Mouse (Mus musculus) CH12.LX (cell line): Measurements from ENCODE around the gene Cdh13. TPM values are rescaled to one million over a fixed set of nuclear protein-coding genes. Genes with fewer than 3 reads are reported as not detected.

Source experiments
- DNase-seq: peaks from one replicate; pipeline ENCODE4 v3.0.0-alpha.2; 2013; ENCODE audit errors: extremely low read depth
- H3K27ac ChIP-seq: 2 replicates; pipeline ENCODE4 v1.5.1; 2012; ENCODE audit warnings: low read depth, mild to moderate bottlenecking, control low read depth, moderate library complexity; ENCODE audit not compliant: insufficient read depth
- H3K27me3 ChIP-seq: replicated peaks from 2 replicates; pipeline ENCODE3; 2012; ENCODE audit warnings: inconsistent platforms
- H3K36me3 ChIP-seq, 2 experiments: replicated peaks in 1 of 2; 2 replicates each; pipeline versions ENCODE3 to v1.6.1; 2012; ENCODE audit warnings: inconsistent platforms in 1 of 2, low read length in 1 of 2, mild to moderate bottlenecking in 1 of 2, mixed read lengths in 1 of 2, moderate library complexity in 1 of 2; ENCODE audit not compliant: control insufficient read depth in 1 of 2, insufficient read depth in 1 of 2
- H3K4me1 ChIP-seq, 2 experiments: 2 replicates each; pipeline ENCODE4 v1.6.1; 2012; ENCODE audit warnings: inconsistent platforms in 1 of 2, moderate library complexity in 1 of 2; ENCODE audit not compliant: insufficient read depth in 2 of 2, control insufficient read depth in 1 of 2
- H3K4me2 ChIP-seq: 2 replicates; pipeline ENCODE4 v1.6.1; 2012; ENCODE audit warnings: low read depth, mild to moderate bottlenecking, control low read depth; ENCODE audit not compliant: poor library complexity, insufficient read depth, severe bottlenecking
- H3K4me3 ChIP-seq, 3 experiments: fragments of 150-350 bp in 1 of 3; sonication (generic) in 1 of 3; replicated peaks in 1 of 3; 2 replicates each; pipeline versions ENCODE3 to v1.5.1; 2011 to 2012; ENCODE audit warnings: low read depth in 2 of 3, low read length in 2 of 3, mild to moderate bottlenecking in 2 of 3, moderate library complexity in 2 of 3, control low read depth in 1 of 3, improper control_type of control experiment in 1 of 3, inconsistent platforms in 1 of 3, mixed read lengths in 1 of 3; ENCODE audit not compliant: poor library complexity in 1 of 3
- H3K79me2 ChIP-seq: replicated peaks from 2 replicates; pipeline ENCODE4 v1.6.1; 2012; ENCODE audit warnings: mild to moderate bottlenecking, moderate library complexity; ENCODE audit not compliant: control insufficient read depth, poor library complexity, insufficient read depth, severe bottlenecking; ENCODE audit errors: extremely low read depth
- H3K9ac ChIP-seq: 2 replicates; pipeline ENCODE4 v1.6.1; 2012; ENCODE audit warnings: low read depth, mild to moderate bottlenecking, control low read depth, moderate library complexity; ENCODE audit not compliant: insufficient read depth
- H3K9me3 ChIP-seq: replicated peaks from 2 replicates; pipeline ENCODE3; 2012; ENCODE audit warnings: low read length, inconsistent platforms, mixed read lengths
- CTCF ChIP-seq, 2 experiments: IDR thresholded peaks in 1 of 2; conservative IDR thresholded peaks in 1 of 2; 2 replicates each; pipeline ENCODE4 v1.5.1; 2011 to 2012; ENCODE audit warnings: low read depth in 2 of 2, low read length in 2 of 2, improper control_type of control experiment in 1 of 2, inconsistent platforms in 1 of 2, mild to moderate bottlenecking in 1 of 2, moderate library complexity in 1 of 2
- ETS1 ChIP-seq: conservative IDR thresholded peaks from 2 replicates; pipeline ENCODE4 v1.6.1; 2012; ENCODE audit warnings: low read depth, mild to moderate bottlenecking, inconsistent platforms, low read length, improper control_type of control experiment, moderate library complexity
- JUND ChIP-seq: conservative IDR thresholded peaks from 2 replicates; pipeline ENCODE4 v1.6.1; 2011; ENCODE audit warnings: low read depth, low read length, improper control_type of control experiment
- MEF2A ChIP-seq: IDR thresholded peaks from 2 replicates; pipeline ENCODE4 v1.6.1; 2014; ENCODE audit warnings: low read depth, mild to moderate bottlenecking, inconsistent platforms, low read length, improper control_type of control experiment, borderline replicate concordance
- MXI1 ChIP-seq: IDR thresholded peaks from 2 replicates; pipeline ENCODE4 v1.6.1; 2011; ENCODE audit warnings: mild to moderate bottlenecking, low read depth, low read length, improper control_type of control experiment
- MYC ChIP-seq: IDR thresholded peaks from 2 replicates; pipeline ENCODE4 v1.6.1; 2011; ENCODE audit warnings: low read depth, mild to moderate bottlenecking, improper control_type of control experiment, low read length
- NELFE ChIP-seq: IDR thresholded peaks from 2 replicates; pipeline ENCODE4 v1.6.1; 2011; ENCODE audit warnings: low read depth, low read length, improper control_type of control experiment
- NRF1 ChIP-seq: IDR thresholded peaks from 2 replicates; pipeline ENCODE4 v1.6.1; 2014; ENCODE audit warnings: low read depth, mild to moderate bottlenecking, inconsistent platforms, low read length, improper control_type of control experiment, moderate library complexity
- POLR2AphosphoS2 ChIP-seq: IDR thresholded peaks from 2 replicates; pipeline ENCODE4 v1.6.1; 2011; ENCODE audit warnings: low read depth, low read length, improper control_type of control experiment
- SMC3 ChIP-seq: IDR thresholded peaks from 2 replicates; pipeline ENCODE4 v1.6.1; 2011; ENCODE audit warnings: low read depth, low read length, improper control_type of control experiment
- ZC3H11A ChIP-seq: IDR thresholded peaks from 2 replicates; pipeline ENCODE4 v1.6.1; 2012; ENCODE audit warnings: low read depth, mild to moderate bottlenecking, inconsistent platforms, low read length, improper control_type of control experiment
- dilution Hi-C: fragments of 300-500 bp; cut with MboI; formaldehyde crosslinking; loops from 2 replicates; pipeline ENCODE4 v1.14.3; 2020; ENCODE audit warnings: low sequenced_read_pairs; ENCODE audit not compliant: extremely low pct_unique_long_range_greater_than_20kb, extremely low pct_ligation_motif_present
- in situ Hi-C: fragments of 300-500 bp; cut with MboI; formaldehyde crosslinking; loops from 3 replicates; pipeline ENCODE4 v1.14.3; 2019; ENCODE audit warnings: low sequenced_read_pairs, low pct_ligation_motif_present, low pct_unique_long_range_greater_than_20kb, mixed read lengths
- polyA plus RNA-seq: library from polyadenylated mRNA; unstranded; fragments of >175 nt; gene quantifications from 2 replicates; pipeline ENCODE4 v1.2.1, GENCODE M21; 2012; ENCODE audit warnings: low read depth; ENCODE audit not compliant: insufficient read length
- total RNA-seq, 2 experiments: library from RNA; depleted of rRNA; stranded (reverse); fragments of 300-350 nt in 1 of 2; fragments of >200 nt in 1 of 2; gene quantifications; 2 replicates each; pipeline ENCODE4 v1.2.3; 2012 to 2014

Gene Cdh13
- total and polyA plus RNA-seq, 3 experiments: not detected

DNA sequence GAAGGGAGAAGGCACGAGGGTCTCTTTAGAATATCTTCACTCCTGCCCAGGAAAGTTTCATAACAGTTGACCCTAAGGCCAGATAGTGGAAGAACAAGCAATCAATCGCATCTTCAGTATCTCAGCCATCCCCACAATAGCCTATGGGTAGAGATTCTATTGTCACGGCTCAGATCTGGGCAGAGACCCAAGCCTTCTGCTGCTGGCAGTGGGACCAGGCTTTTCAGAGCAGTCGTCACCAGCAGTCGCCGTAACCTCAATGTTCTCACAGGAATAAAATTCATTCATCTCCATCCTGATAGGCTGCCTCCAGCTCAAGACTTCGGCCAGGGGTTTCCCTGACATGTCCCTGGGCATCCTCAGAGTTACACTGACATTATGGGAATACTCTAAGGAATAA is 751.6 kb downstream of the Cdh13 start:
- Histone ChIP-seq H3K9me3 (peaks cover 85% of the 10 kb centered on the region), H3K4me1 (no peaks in the 10 kb centered on the region)
- no peak for TF ChIP-seq NELFE
- TF ChIP-seq NRF1: no peak
- TF ChIP-seq, all 38 proteins: peak for 0
- no peak for DNase-seq
- Histone ChIP-seq H3K27ac (no peak overlapping the region), H3K9ac (no peak overlapping the region), H3K4me3 (no peak overlapping the region), H3K36me3 (no peaks in the 10 kb centered on the region), H3K79me2 (no peaks in the 10 kb centered on the region), H3K4me2 (no peak overlapping the region), H3K27me3 (no peaks in the 10 kb centered on the region)
- dilution Hi-C loops (no loop called here), in situ Hi-C loops (no loop called here)

DNA sequence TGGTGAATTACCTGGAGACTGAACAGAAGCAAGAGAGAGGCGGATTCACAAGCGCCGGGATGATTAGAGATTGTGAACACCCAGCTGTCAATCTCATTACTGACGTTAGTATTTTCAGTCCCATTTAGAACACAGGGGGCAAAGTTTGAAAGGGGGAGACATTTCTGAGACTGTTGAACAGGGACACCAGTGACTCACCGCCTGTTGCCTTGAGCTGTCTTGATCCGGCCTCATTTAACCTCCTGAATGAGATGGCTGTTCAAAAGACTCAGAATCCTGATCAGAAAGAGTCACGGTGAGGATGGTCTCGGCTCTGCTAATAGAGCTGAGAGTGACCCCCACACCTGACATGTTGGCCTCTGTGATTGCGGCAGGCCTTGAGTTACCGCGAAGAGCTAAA is 754.0 kb downstream of the Cdh13 start:
- dilution Hi-C loops: no loop called here
- TF ChIP-seq MYC: no peak
- TF ChIP-seq JUND: no peak
- TF ChIP-seq MEF2A: no peak
- H3K27me3 ChIP-seq: no peaks in the 10 kb centered on the region
- no peaks in the 10 kb centered on the region for H3K4me1 ChIP-seq
- no peak overlapping the region for H3K27ac ChIP-seq
- H3K4me3 ChIP-seq: no peak overlapping the region
- in situ Hi-C loops: no loop called here
- H3K4me2 ChIP-seq: no peak overlapping the region
- H3K9me3 ChIP-seq: peaks cover 91% of the 10 kb centered on the region
- DNase-seq: no peak
- H3K9ac ChIP-seq: no peak overlapping the region
- H3K79me2 ChIP-seq: no peaks in the 10 kb centered on the region
- H3K36me3 ChIP-seq: no peaks in the 10 kb centered on the region

DNA sequence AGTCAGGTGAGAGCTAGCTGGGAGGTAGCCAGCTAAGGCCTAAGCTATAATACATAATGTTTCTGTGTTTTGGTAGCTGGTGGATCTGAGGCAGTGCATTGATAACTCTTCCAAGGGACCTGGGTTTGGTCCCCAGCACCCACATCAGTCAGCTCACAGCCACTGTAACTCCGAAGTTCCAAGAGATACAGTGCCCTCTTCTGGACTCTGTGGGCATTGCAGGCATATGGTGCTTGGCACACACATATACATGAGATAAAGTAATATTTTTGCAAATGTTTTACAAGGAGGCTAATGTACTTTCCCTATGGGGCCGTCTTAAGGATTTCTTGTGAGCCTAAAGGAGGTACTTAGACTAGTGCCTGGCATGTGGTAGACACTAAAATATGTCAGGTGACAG is 755.8 kb downstream of the Cdh13 start:
- Histone ChIP-seq H3K27ac (no peak overlapping the region), H3K9me3 (peaks cover 93% of the 10 kb centered on the region), H3K36me3 (no peaks in the 10 kb centered on the region)
- dilution Hi-C loops (no loop called here), in situ Hi-C loops (no loop called here)
- TF ChIP-seq CTCF (conservative IDR thresholded peaks at IDR 0.05 in 1 of 2, IDR thresholded peaks at IDR 0.05 in 1 of 2; ENCODE audit: low read depth in 2 of 2, low read length in 2 of 2) (no peak), MXI1 (no peak), SMC3 (no peak), ETS1 (no peak), ZC3H11A (no peak), POLR2AphosphoS2 (no peak)
- TF ChIP-seq, all 38 proteins: peak for 0
- Histone ChIP-seq H3K4me2 (no peak overlapping the region), H3K27me3 (no peaks in the 10 kb centered on the region), H3K4me1 (no peaks in the 10 kb centered on the region), H3K9ac (no peak overlapping the region), H3K79me2 (no peaks in the 10 kb centered on the region), H3K4me3 (no peak overlapping the region)
- DNase-seq: no peak
